Mouse (Mus musculus) retina, postnatal 1 day (tissue): Measurements from ENCODE around the gene Kdm2b.

Source experiments
- DNase-seq: peaks from one replicate; pipeline ENCODE4 v3.0.0-alpha.2; 2012

Gene Kdm2b

DNA sequence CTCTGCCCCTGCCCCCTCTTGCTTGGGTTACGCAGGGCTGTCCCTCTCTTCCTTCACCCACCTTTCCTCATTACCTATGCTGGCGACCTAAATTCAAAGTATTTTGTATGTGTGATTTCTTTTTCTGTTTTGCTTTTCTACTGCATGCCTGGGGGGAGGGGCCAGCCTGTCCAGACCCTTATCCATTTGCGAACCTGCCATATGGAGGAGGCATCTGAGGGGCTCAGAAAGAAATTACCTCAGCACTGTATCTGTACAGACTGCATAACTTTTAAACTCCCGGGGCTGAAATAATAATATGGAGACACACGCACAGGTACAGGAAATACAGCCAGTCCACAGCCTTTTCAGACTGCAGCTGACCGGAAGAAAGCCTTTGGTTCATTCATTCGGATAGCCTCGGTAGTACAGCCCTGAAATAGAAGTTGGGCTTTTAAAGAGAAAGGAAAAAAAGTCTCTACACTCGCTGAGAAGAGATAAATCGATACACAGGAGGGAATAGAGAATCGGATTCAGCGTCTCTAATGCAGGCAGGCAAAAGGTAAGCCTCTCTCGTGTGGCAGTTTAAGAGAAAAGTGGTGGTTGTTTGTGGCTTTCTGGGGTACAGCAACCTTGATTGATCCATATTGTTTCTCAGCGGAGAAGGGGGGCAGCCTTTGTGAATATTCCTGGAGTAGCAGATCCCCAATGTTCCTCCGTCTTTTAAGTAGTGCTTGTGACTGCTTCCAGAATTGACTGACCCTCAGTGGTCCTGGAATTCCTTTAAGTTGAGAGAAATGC, at the start of gene Kdm2b:
Kdm2b (minus strand) TSS at position 273 of the 780 bp plus-strand sequence.
- DNase-seq: peak; percentile 10

- peak; percentile 69 for DNase-seq
These were observed 49.6 kb upstream of the Kdm2b start for GRCm38 (mm10) chr5:123039120-123039752.

DNA sequence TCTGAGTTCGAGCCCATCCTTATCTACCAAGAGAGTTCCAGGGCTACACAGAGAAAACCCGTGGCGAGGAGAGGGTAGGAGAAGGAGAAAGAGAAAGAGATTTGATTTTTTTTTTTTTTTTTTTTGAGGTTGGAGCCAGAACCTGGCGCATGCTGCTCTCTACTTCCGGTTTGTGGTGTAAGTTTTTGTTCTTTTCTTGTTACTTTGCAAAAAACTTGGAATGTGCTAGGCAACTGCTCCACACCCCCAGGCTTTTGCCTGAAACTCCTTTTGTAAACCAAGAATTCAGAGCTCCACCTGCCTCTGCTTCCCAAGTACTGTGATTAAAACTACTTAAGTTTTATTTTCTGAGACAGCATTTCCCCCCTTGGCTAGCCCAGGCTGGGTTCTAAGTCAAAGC, 48.5 kb upstream of the Kdm2b start:
- DNase-seq: no peak

- peak; percentile 26 for DNase-seq
These were observed 45.9 kb upstream of the Kdm2b start for GRCm38 (mm10) chr5:123035564-123035963.

- DNase-seq: no peak
These were observed 45.5 kb upstream of the Kdm2b start for GRCm38 (mm10) chr5:123035089-123035488.

DNA sequence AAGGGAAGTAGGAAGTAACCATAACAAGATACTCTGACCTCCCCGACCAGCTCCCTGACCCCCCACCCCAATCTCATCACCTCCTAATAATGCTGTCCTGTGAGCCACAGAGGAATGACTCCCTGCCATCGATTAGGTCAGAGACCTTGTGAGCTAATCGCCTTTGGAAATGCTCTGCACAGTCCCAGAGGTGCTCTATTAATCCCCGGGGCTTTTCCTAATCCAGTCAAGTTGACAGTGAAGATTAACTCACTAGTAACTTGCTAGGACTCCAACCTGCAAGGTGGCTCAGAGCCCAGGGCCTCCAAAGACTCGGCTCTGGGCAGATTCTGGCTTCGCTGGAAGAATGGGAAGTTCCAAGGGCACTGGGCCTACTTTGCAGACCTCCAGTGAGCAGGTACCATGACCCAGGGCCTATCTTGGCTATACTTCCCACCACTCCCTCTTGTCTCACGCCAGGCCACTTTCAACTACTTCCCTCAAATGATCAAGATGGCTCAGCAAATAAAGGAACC, 44.1 kb upstream of the Kdm2b start:
- DNase-seq: peak; percentile 73

- no peak for DNase-seq
These were observed 41.7 kb upstream of the Kdm2b start for GRCm38 (mm10) chr5:123031312-123031711.

DNA sequence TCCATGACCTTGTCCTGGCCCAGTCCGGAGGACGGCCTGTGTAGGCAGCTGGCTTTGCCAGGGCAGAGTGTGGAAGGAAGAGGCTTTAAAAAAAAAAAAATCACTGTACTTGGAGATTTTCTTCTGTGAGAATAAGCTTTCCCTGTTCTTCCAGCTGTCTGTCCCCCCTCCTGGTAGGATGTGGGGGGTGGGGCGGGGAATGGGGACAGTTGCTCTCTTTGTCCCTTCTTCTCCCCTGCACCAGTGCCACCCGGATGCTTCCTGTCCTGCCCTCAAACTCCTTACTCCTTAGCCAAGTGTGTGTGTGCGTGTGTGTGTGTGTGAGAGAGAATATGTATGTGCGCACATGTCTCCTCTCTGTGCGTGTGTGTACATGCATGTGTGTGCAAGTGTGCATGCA, 40.1 kb upstream of the Kdm2b start:
- DNase-seq: no peak

- DNase-seq: no peak
These were observed 37.8 kb upstream of the Kdm2b start for GRCm38 (mm10) chr5:123027436-123027835.

GRCm38 (mm10) chr5:123026414-123026813, 36.8 kb upstream of the Kdm2b start:
- no peak for DNase-seq

GRCm38 (mm10) chr5:123024965-123025573, 35.4 kb upstream of the Kdm2b start:
- DNase-seq: no peak

GRCm38 (mm10) chr5:123024312-123024711, 34.7 kb upstream of the Kdm2b start:
- no peak for DNase-seq

- no peak for DNase-seq
These were observed 33.4 kb upstream of the Kdm2b start for GRCm38 (mm10) chr5:123023049-123023448.

DNA sequence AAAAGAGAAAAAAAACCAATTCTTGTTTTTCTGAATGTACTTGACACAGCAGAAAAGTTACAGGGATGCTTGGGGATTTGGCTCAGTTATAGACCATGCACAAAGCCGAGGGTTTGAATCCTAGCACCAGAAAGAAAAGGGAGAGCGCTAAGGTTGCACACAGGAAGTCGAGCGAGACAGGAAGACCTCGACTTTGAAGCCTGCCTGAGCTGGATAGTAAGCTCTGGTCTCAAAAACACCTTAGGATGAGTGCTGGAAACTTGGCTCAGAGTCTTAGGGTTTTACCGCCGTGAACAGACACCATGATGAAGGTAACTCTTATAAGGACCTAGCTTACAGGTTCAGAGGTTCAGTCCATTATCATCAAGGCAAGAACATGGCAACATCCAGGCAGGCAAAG, 31.8 kb upstream of the Kdm2b start:
- no peak for DNase-seq

DNA sequence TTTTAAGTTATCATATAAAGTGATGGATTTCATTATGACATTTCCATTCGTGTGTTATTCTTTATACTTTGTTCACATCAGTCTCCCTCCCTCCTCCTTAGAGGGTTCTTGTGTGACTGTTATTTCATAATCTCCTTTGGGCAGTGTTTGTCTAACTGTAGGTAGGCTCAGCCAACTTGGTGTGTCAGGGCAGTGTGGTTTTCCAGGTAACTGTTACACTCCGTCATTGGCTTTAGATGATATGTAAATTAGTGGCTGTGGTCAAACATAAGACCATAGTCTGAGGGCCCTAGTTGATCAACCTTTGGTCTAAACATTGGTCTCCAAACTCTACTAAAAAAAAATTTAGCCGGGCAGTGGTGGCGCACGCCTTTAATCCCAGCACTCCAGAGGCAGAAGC, 30.8 kb upstream of the Kdm2b start:
- DNase-seq: no peak

DNA sequence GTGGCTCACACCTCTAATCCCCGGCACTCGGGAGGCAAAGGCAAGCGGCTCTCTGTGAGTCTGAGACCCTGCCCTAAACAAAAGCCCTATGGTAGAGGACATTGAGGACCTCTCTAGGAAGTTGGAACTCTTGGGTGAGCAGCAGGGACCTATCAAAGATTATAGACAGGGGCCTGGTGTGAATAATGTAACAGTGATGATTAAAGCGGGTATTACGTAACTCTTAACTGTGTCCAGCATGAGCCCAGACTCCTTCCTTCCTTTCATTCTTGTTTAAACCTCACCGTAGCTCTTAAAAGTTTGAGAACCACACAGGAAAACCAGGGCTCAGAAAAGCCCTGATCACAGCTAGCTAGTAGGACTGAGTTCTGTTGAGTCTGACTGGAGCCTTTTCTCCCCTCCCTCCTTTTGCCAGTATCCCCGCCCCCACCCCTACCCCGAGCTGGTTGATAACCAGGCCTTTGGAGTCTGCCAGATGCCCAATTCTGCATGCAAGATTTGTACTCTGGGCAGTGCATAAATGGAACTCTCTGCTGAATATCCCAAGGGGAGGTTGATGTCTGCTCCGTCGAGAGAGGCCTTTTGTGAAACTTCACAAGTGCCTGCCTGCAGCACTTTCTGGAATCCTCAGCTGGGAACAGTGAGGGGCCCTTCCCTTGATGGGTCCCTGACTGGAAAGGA, 29.9 kb upstream of the Kdm2b start:
- no peak for DNase-seq

DNA sequence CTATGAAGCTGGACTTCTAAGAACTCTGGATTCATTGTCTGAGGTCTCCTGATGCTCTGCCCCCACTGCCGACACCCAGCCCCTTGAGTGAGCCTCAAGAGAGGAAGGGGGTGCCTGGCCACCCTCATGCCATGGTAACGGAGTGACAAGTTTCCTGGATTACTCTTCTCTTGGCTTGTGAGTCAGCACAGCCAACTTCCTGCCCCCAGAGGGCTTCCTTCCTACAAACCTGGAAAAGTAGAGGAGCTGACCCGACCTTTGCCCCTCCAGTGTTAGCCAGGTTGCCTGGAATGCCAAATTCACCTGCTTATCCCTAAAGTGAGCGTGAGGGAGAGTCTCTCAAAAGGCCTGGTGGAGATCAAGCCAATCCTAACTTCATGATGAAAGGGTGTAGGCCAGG, 27.9 kb upstream of the Kdm2b start:
- DNase-seq: no peak

DNA sequence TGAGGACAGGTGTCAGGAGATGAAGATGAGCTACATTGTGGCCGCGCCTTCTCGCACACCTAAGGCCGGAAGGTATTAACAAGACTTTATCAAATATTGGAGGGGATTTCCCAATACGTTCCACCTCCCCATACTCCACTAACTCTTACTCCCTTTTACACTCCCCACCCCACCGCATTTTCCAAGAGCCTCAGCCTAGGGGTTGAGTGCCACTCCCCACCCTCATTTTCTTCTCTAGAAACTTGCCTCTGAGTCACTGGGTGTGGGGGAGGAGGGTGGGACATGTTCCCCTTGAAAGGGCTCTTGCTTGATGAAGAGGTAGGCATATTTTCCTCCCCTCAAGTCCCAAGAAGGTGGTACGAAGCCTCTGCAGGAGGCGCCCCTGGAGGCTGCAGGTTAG, 26.3 kb upstream of the Kdm2b start:
- DNase-seq: no peak

DNA sequence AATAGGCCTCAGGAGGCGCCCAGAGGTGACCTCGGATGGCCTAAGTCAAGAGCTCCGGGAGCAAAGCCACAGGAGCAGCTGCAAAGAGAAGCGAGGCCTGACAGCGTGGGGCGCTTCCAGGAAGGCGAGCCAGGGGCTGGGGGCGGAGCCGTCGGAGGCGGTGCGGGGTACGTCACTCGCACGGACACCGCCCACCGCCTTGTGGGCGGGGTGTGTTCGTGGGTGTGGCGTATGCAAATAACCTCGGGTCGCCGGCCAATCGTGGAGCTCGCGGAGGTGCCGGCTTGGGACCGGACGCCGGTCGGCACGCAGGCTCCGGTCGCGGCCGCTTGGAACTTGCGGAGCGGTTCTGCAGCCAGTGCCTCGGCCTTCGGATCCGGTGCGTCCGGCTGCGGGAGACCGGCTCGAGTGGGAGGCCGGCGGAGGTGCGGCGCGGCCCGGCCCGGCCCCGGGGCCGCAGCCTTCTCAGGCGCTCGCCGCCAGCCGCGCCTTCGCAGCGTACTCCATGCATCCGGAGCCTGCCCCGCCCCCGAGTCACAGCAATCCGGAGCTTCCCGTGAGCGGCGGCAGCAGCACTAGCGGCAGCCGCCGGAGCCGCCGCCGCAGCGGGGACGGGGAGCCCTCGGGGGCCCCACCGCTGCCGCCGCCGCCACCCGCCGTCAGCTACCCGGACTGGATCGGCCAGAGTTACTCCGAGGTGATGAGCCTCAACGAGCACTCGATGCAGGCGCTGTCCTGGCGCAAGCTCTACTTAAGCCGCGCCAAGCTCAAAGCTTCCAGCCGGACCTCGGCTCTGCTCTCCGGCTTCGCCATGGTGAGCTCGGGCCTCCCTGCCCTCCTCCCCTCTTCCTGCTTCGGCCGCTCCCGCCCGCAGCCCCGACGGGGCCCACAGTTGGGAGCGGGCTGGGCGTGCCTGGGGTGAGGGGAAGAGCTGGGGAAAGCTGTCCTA, 25.4 kb upstream of the Kdm2b start, which contains the start of gene Orai1:
Orai1 (plus strand) TSS at position 322 of the 949 bp plus-strand sequence.
- peak; percentile 98 for DNase-seq

GRCm38 (mm10) chr5:123013599-123014315, 24.1 kb upstream of the Kdm2b start:
- peak; percentile 88 for DNase-seq

DNA sequence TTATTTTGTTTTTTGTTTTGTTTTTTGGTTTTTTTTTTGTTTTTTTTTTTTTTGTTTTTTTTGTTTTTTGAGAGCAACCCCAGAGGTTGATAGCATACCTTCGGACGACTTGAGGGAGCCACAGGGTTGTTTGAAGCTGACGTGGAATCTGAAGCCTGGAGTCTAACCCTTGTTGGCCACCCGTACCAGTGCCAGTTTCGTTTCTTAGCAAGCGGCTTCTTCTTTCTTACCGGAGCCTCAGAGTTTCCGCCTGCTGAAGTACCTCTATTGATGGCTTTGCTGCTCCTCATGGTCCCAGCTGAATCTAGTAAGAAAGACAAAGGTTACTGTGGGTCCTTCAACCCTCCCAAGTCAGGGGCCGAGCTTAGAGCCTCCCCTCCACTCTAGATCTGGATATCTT, 22.1 kb upstream of the Kdm2b start:
- DNase-seq: no peak
